Mouse (Mus musculus) liver, embryonic 15.5 days (tissue): ENCODE measurements around the gene Anapc15. TPM values are rescaled to one million over a fixed set of nuclear protein-coding genes. Genes with fewer than 3 reads are reported as not detected.

Source experiments
- ATAC-seq: fragments of 200-750 bp; cut with Nextera tagmentation; 2 replicates; pipeline ENCODE4 v1.8.0; 2017; ENCODE audit warnings: moderate number of reproducible peaks, mild to moderate bottlenecking, moderate library complexity; ENCODE audit not compliant: insufficient read depth
- H3K27ac ChIP-seq: fragments of 300-500 bp; sonication (generic); replicated peaks from 2 replicates; pipeline ENCODE4 v1.5.1; 2015; ENCODE audit warnings: mild to moderate bottlenecking, inconsistent platforms
- H3K27me3 ChIP-seq: fragments of 300-500 bp; sonication (generic); 2 replicates; pipeline ENCODE4 v1.6.1; 2015; ENCODE audit warnings: mild to moderate bottlenecking, inconsistent platforms
- H3K36me3 ChIP-seq: fragments of 300-500 bp; sonication (generic); replicated peaks from 2 replicates; pipeline ENCODE4 v1.6.1; 2015; ENCODE audit warnings: moderate library complexity, mild to moderate bottlenecking, inconsistent platforms
- H3K4me1 ChIP-seq: fragments of 300-500 bp; sonication (generic); replicated peaks from 2 replicates; pipeline ENCODE4 v1.6.1; 2015; ENCODE audit warnings: inconsistent platforms
- H3K4me2 ChIP-seq: fragments of 300-500 bp; sonication (generic); 2 replicates; pipeline ENCODE4 v1.6.1; 2015; ENCODE audit warnings: moderate library complexity, mild to moderate bottlenecking, inconsistent platforms
- H3K4me3 ChIP-seq: fragments of 300-500 bp; sonication (generic); replicated peaks from 2 replicates; pipeline ENCODE4 v1.5.1; 2015; ENCODE audit warnings: mild to moderate bottlenecking, inconsistent platforms
- H3K9ac ChIP-seq: fragments of 300-500 bp; sonication (generic); 2 replicates; pipeline ENCODE4 v1.6.1; 2015; ENCODE audit warnings: moderate library complexity, mild to moderate bottlenecking, inconsistent platforms
- H3K9me3 ChIP-seq: fragments of 300-500 bp; sonication (generic); replicated peaks from 2 replicates; pipeline ENCODE4 v1.6.1; 2016; ENCODE audit warnings: inconsistent platforms
- WGBS: fragments of 180-500 bp; shearing (Covaris S2); methylation state at CpG from one replicate; pipeline ENCODE4 v1.1.7; 2015; ENCODE audit warnings: mixed read lengths; ENCODE audit not compliant: insufficient replicate concordance; 5-methylcytosine and 5-hydroxymethylcytosine counted together
- polyA plus RNA-seq: library from polyadenylated mRNA; unstranded; fragments of >200 nt; fragmentation: Nextera tagmentation; extraction: Ambion mirVana; gene quantifications from 2 replicates; pipeline ENCODE4 v1.2.1, GENCODE M21; 2015

Anapc15 gene
- polyA plus RNA-seq, 1 experiment from 2014 or later, result 44.5 TPM

DNA sequence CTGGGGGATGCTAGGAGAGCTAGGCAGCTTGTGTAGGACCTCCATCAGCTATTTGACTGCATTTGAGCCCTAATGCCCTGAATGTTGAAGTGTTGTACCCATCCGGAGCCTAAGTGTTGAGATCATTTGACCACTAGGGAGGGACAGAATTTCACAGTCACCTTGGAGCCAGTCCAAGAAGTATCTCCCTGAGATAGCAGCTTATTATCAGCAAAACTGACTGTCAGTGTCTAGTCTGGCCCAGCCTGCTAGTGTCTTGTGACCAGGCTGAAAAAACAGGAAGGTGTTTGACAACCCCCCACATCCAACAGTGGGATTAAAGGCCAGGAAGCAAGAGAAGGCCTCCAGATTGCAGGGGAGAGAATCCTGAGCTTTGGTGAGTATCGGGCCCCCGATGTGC lies 7.8 kb downstream of the Anapc15 start:
- Histone ChIP-seq H3K4me1 (peaks cover 6% of the 10 kb centered on the region), H3K27me3 (no peaks in the 10 kb centered on the region), H3K4me3 (no peak overlapping the region), H3K36me3 (no peaks in the 10 kb centered on the region), H3K9ac (no peak overlapping the region), H3K27ac (no peak overlapping the region), H3K4me2 (no peak overlapping the region), H3K9me3 (no peaks in the 10 kb centered on the region)
- WGBS, result 61% methylated on average over 3 of the region's 3 CpGs
- no peak for ATAC-seq

DNA sequence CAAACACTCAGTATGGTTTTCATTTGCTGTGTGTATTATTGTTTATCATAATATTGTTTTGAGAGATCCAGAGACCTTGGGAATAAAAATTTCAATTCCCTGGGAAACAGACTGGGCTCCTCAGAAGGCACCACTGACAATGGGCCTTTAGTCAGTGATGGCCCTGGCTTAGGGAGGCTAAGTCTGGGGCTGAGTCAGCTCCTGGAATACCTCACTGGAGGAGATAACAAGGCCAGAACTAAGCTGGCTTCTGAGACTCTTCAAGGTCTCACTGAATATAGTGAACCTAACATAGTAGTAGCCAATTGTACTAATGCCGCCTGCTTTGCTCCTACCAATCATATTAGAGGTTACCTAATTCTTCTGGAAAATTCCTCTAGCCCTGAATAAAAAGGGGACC lies 12.5 kb downstream of the Anapc15 start:
- WGBS, result 59% methylated on average over 1 of the region's 1 CpGs
- H3K27ac ChIP-seq, result no peak overlapping the region
- H3K27me3 ChIP-seq, result no peaks in the 10 kb centered on the region
- ATAC-seq, result no peak
- no peak overlapping the region for H3K4me3 ChIP-seq
- H3K4me1 ChIP-seq, result peaks cover 5% of the 10 kb centered on the region
- no peaks in the 10 kb centered on the region for H3K9me3 ChIP-seq
- no peaks in the 10 kb centered on the region for H3K36me3 ChIP-seq
- no peak overlapping the region for H3K4me2 ChIP-seq
- no peak overlapping the region for H3K9ac ChIP-seq

DNA sequence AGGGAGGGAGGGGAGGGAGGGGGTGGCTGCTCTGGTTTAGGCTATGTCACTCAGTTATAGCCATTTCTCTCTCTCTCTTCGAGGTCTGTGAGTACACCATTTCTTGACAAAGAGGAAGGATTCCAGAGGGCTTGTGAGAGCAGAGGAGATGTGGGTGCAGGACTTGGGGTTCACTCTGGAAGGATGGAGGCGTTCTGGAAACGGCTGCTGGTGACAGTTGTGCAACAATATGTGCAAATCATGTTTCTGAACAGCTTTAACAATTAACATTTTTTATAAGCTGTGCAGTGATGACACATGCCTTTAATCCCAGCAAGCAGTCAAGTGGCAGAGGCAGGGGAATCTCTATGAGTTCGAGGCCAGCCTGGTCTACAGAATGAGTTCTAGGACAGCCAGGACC lies 17.3 kb downstream of the Anapc15 start:
- Histone ChIP-seq H3K27me3 (no peaks in the 10 kb centered on the region), H3K27ac (no peak overlapping the region), H3K4me1 (no peaks in the 10 kb centered on the region), H3K9ac (no peak overlapping the region), H3K9me3 (no peaks in the 10 kb centered on the region), H3K4me3 (no peak overlapping the region), H3K36me3 (no peaks in the 10 kb centered on the region), H3K4me2 (no peak overlapping the region)
- 50% methylated on average over 4 of the region's 4 CpGs for WGBS
- no peak for ATAC-seq

DNA sequence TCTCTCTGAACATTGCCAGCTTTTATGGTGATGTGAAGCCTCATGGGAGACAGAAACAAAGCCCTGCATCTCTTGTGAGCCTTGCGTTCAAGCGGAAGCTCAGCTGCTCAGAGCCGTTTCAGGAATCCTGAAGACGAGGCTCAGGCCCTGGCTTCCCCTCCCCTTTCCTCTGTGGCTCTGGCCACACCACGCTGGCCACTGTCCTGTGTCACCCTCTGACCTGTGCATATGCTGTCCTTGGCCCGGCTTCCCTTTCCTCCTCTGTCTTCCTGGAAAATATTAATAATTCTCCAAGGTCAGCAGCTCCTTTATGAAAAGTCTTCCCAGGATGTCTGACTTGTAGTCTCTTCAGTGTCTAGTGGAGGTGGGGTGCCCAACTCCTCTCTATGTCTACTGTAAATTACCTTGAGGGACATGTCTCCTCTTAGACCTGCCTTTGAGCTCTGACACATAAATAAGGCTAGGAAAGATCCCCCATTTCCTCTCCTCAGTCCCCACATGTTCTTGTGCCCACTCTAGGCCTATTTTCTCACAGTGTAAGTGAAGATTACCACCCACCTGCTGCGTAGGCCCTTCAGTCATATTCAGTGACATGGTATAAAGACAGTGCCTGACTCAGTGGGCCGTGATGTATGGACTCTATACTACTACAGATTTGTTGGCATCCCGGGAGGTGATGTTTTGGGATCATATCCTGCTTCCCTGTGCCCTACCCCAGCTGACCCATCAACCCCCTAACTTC lies 19.1 kb downstream of the Anapc15 start:
- ATAC-seq, result no peak
- H3K9ac ChIP-seq, result no peak overlapping the region
- H3K4me1 ChIP-seq, result no peaks in the 10 kb centered on the region
- H3K4me3 ChIP-seq, result no peak overlapping the region
- no peaks in the 10 kb centered on the region for H3K9me3 ChIP-seq
- 53% methylated on average over 9 of the region's 9 CpGs for WGBS
- H3K27me3 ChIP-seq, result no peaks in the 10 kb centered on the region
- H3K27ac ChIP-seq, result no peak overlapping the region
- no peak overlapping the region for H3K4me2 ChIP-seq
- H3K36me3 ChIP-seq, result no peaks in the 10 kb centered on the region

DNA sequence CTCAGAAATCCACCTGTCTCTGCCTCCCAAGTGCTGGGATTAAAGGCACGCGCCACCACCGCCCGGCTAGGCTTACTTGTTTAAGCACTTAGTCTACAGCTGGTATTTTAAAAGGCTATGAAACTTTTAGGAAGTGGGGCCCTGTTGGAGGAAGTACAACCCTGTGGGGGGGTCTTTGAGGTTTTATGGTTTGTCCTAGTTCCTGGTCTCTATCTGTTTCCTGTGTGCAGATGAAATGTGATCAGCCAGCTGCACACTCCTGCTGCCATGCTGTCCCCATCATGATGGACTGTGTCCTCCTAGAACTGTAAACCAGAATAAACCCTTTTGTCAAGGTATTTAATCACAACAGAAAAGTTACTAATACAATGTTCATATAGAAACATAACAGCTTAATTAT lies 20.6 kb downstream of the Anapc15 start:
- no peak for ATAC-seq
- no peak overlapping the region for H3K27ac ChIP-seq
- no peaks in the 10 kb centered on the region for H3K9me3 ChIP-seq
- no peak overlapping the region for H3K4me2 ChIP-seq
- H3K4me3 ChIP-seq, result no peak overlapping the region
- no peaks in the 10 kb centered on the region for H3K4me1 ChIP-seq
- H3K27me3 ChIP-seq, result peaks cover 6% of the 10 kb centered on the region
- 82% methylated on average over 4 of the region's 4 CpGs for WGBS
- H3K9ac ChIP-seq, result no peak overlapping the region
- H3K36me3 ChIP-seq, result no peaks in the 10 kb centered on the region

DNA sequence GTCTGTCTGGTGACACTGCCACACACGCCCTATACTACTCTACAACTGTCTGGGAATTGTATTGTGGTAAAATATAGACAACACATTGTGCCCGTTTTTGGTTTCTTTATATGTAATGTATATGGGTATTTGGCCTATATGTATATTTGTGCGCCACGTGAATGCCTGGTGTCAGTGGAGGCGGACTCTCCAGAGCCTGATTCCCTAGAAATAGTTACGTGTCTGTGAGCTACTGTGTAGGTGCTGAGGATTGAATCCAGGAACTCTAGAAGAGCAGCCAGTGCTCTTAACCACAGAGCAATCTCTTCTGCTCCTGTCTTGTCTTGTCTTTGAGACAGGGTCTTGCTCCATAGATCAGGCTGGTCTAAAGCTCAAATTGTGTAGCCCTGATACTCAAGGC lies 22.8 kb downstream of the Anapc15 start:
- 76% methylated on average over 6 of the region's 6 CpGs for WGBS
- no peak for ATAC-seq
- Histone ChIP-seq H3K9ac (no peak overlapping the region), H3K36me3 (no peaks in the 10 kb centered on the region), H3K4me1 (no peaks in the 10 kb centered on the region), H3K4me3 (no peak overlapping the region), H3K9me3 (no peaks in the 10 kb centered on the region), H3K27ac (no peak overlapping the region), H3K27me3 (peaks cover 6% of the 10 kb centered on the region), H3K4me2 (no peak overlapping the region)

DNA sequence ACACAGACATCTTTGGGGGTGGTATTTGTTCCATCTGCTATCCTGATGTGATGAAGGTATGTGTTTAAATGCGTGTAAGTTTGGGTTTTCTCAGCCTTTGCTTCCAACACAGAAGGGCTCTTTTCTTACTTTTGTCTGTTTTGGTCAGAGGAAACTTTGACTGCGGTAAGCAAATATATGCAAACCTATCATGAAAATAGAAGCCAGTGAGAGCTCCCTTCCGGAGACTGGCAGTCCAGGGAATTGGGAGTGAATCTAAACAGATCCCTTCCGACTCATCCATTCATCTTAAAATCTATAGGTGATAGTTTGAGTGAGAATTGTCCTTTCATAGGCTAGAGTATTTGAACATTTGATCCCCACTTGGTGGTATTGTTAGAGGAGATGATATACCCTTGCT lies 24.9 kb downstream of the Anapc15 start:
- H3K9ac ChIP-seq, result no peak overlapping the region
- H3K27me3 ChIP-seq, result peaks cover 6% of the 10 kb centered on the region
- H3K4me2 ChIP-seq, result no peak overlapping the region
- H3K36me3 ChIP-seq, result no peaks in the 10 kb centered on the region
- no peak overlapping the region for H3K27ac ChIP-seq
- WGBS, result 60% methylated on average over 4 of the region's 4 CpGs
- no peak for ATAC-seq
- no peaks in the 10 kb centered on the region for H3K9me3 ChIP-seq
- H3K4me3 ChIP-seq, result no peak overlapping the region
- no peaks in the 10 kb centered on the region for H3K4me1 ChIP-seq

DNA sequence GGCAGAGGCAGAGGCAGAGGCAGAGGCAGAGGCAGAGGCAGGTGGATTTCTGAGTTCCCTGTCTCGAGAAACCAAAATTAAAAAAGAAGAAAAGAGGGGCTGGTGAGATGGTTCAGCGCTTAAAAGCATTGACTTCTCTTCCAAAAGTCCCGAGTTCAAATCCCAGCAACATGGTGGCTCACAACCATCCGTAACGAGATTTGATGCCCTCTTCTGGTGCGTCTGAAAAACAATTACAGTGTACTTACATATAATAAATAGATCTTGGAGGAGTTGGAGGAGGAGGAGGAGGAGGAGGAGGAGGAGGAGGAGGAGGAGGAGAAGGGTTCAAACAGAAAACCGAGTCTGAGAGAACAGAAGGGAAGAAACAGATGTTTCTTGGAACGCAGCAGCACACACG lies 32.2 kb downstream of the Anapc15 start:
- H3K4me1 ChIP-seq, result peaks cover 32% of the 10 kb centered on the region
- no peaks in the 10 kb centered on the region for H3K9me3 ChIP-seq
- ATAC-seq, result peak; percentile 0; the same call in 1 of the 2 replicates
- H3K36me3 ChIP-seq, result peaks cover 14% of the 10 kb centered on the region; the same call in 1 of the 2 replicates
- H3K4me3 ChIP-seq, result peak overlapping the region; percentile 68
- H3K27me3 ChIP-seq, result no peaks in the 10 kb centered on the region
- 29% methylated on average over 9 of the region's 9 CpGs for whole genome bisulfite sequencing
- peak overlapping the region; percentile 53; the same call in 1 of the 2 replicates for H3K9ac ChIP-seq
- H3K27ac ChIP-seq, result peak overlapping the region; percentile 61
- H3K4me2 ChIP-seq, result peak overlapping the region; percentile 85

DNA sequence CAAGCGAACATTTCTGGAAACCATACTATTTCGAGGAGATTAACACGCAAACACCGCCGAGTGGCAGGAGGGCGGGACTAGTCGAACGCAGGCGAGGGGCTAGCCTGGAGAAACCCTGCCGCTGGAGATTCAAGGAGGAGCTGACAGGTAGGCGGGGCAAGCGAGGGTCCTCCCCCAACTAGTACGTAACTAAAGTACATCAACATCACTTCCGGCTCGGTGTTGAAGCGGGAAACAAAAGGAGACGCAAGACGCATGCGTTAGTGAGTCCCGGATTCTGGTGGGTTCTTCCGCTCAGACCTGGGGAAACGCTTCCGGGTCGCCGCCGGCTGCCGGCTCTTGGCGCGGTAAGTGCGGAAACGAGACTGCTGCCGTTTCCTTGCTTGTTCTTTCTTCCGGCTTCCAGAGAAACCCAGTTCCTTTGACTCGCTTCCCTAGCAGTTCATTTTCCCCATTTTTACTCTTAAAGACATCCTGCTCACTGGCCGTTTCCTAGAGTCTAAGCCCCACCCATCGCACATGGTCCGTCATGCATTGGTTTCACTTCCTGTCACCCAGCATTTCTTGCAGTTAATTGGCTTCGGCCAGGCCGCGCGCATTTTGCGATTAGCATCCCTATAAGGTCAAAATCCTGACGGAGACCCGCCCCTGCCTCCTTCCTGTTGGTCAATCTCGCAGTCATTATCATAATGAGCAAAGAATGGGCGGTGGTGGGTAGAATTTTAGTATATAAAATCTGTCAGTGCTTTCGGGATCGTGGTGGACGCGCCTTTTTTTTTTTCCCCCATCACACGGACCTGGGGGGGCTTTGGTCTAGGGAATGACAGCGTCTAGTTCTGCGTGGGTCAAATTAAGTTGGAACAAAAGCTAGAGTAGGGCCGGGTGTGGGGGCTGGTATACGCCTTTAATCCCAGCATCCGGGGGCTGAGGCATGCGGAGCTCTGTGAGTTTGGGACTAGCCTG lies 32.9 kb downstream of the Anapc15 start:
- H3K9me3 ChIP-seq, result no peaks in the 10 kb centered on the region
- ATAC-seq, result peak; percentile 97
- H3K4me1 ChIP-seq, result peaks cover 32% of the 10 kb centered on the region
- H3K4me2 ChIP-seq, result peak overlapping the region; percentile 85
- H3K27me3 ChIP-seq, result no peaks in the 10 kb centered on the region
- WGBS, result under 1% methylated on average over 57 of the region's 57 CpGs
- peak overlapping the region; percentile 68 for H3K4me3 ChIP-seq
- peaks cover 14% of the 10 kb centered on the region; the same call in 1 of the 2 replicates for H3K36me3 ChIP-seq
- H3K9ac ChIP-seq, result peak overlapping the region; percentile 69
- H3K27ac ChIP-seq, result peak overlapping the region; percentile 89

DNA sequence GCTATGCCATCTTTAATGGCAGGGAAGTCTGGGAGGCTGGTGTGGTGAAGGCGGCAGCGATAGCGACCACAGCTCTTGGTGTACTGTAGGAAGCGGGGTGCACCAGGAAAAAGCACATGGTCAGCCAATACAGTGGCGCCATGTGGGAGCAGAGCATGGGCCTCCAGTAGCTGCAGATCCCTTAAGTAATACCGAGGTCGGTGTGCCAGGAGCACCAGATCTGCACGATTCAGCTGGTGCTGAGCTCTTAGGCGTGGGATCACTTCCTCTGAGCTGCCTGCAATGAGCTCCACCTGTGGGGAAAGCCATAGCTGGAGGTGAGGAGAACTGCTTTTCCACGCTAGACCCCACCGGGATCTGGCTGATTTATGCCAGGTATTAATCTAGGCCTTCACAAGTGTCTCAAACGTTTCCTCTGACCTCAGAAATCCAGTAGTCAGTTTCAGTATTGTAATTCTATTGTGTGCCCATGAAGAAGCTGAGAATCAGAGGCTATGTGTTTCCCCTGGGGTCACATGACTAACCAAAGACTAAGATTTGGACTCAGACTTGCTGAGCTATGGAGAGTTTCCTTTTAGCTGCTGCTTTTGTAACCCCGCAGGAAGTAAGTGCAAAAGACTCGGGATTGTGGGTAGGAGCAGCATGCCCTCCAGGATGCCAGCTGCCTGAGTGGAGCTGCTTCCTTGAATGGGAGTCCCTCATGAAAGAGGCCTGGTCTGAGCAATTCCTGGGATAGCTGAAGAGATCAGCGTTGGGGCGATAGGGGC lies 37.0 kb downstream of the Anapc15 start:
- Histone ChIP-seq H3K4me1 (peaks cover 34% of the 10 kb centered on the region), H3K9me3 (no peaks in the 10 kb centered on the region), H3K4me2 (no peak overlapping the region), H3K9ac (no peak overlapping the region), H3K4me3 (no peak overlapping the region), H3K36me3 (peaks cover 21% of the 10 kb centered on the region), H3K27ac (0 out of 2 replicates have a peak overlapping the region, but pooled peaks have one; percentile 6), H3K27me3 (no peaks in the 10 kb centered on the region)
- ATAC-seq, result no peak
- 82% methylated on average over 16 of the region's 16 CpGs for WGBS

DNA sequence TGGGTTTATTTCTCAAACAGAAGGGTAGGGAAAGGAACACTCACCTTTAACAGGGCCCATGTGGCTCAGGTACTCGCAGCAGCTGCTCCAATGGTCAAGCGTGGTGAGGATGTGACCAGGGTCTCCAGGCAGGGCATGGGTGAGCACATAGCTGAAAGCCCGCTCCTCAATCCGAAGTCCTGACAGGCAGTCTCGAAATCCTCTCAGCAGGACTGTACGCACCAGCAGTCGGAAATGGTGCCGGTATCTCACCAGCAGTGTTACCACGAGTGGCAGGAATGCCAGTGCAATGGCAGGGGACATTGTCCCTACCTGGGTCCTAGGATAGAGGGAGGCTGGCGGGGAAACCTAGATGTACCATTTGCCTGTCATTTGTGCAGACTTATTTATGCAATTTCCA lies 38.5 kb downstream of the Anapc15 start:
- Histone ChIP-seq H3K9me3 (no peaks in the 10 kb centered on the region), H3K9ac (no peak overlapping the region), H3K27me3 (no peaks in the 10 kb centered on the region), H3K36me3 (peaks cover 21% of the 10 kb centered on the region), H3K27ac (no peak overlapping the region), H3K4me1 (peaks cover 37% of the 10 kb centered on the region), H3K4me2 (no peak overlapping the region), H3K4me3 (no peak overlapping the region)
- 84% methylated on average over 10 of the region's 10 CpGs for WGBS
- no peak for ATAC-seq
